Mouse (Mus musculus) mature B cell (primary cell): ENCODE results near the gene Nxf1.
"Not testable (repeated sequence)": the region's sequence is repeated elsewhere in the genome, so short reads cannot be mapped to it uniquely, and the experiment has no call there.

Experiments
- in situ Hi-C: fragments of 300-500 bp; cut with MboI; formaldehyde crosslinking; loops from 2 replicates; pipeline ENCODE4 v1.14.3; 2019

Nxf1 gene

GRCm38 (mm10) chr19:8724392-8724791 is 32.5 kb upstream of the Nxf1 start:
- in situ Hi-C loops: no loop called here

- in situ Hi-C loops: no loop called here
These were observed 31.7 kb upstream of the Nxf1 start for GRCm38 (mm10) chr19:8725081-8725613.

- in situ Hi-C loops: no loop called here
These were observed 30.1 kb upstream of the Nxf1 start for GRCm38 (mm10) chr19:8726609-8727390.

GRCm38 (mm10) chr19:8727495-8728114 is 29.3 kb upstream of the Nxf1 start:
- in situ Hi-C loops: no loop called here

- in situ Hi-C loops: not testable (repeated sequence)
These were observed 28.4 kb upstream of the Nxf1 start for GRCm38 (mm10) chr19:8728335-8729099.

GRCm38 (mm10) chr19:8734334-8734733 is 22.5 kb upstream of the Nxf1 start:
- in situ Hi-C loops: no loop called here

GRCm38 (mm10) chr19:8735389-8736159 is 21.3 kb upstream of the Nxf1 start, which contains the start of gene Wdr74:
Gene Wdr74 (plus strand): TSS chr19:8735827.
- in situ Hi-C loops: no loop called here

GRCm38 (mm10) chr19:8736160-8736467 is 20.8 kb upstream of the Nxf1 start:
- in situ Hi-C loops: no loop called here

- in situ Hi-C loops: no loop called here
These were observed 18.0 kb upstream of the Nxf1 start for GRCm38 (mm10) chr19:8738911-8739310.

GRCm38 (mm10) chr19:8739646-8740045 is 17.2 kb upstream of the Nxf1 start:
- in situ Hi-C loops: no loop called here

- in situ Hi-C loops: no loop called here
These were observed 16.3 kb upstream of the Nxf1 start, which contains the start of gene 1700092M07Rik for GRCm38 (mm10) chr19:8740603-8741002. Gene 1700092M07Rik (plus strand): TSS chr19:8740718.

GRCm38 (mm10) chr19:8741243-8741869 is 15.5 kb upstream of the Nxf1 start, which contains the start of gene Stx5a:
Gene Stx5a (plus strand): TSS chr19:8741413.
- in situ Hi-C loops: no loop called here

- in situ Hi-C loops: no loop called here
These were observed 14.7 kb upstream of the Nxf1 start for GRCm38 (mm10) chr19:8742176-8742575.

GRCm38 (mm10) chr19:8745382-8745781 is 11.5 kb upstream of the Nxf1 start:
- in situ Hi-C loops: no loop called here

GRCm38 (mm10) chr19:8747368-8747767 is 9.5 kb upstream of the Nxf1 start:
- in situ Hi-C loops: no loop called here

- in situ Hi-C loops: no loop called here
These were observed 1.2 kb upstream of the Nxf1 start for GRCm38 (mm10) chr19:8755652-8756051.

GRCm38 (mm10) chr19:8757471-8757998 is 662 bp downstream of the Nxf1 start:
- in situ Hi-C loops: no loop called here

- in situ Hi-C loops: no loop called here
These were observed 2.0 kb downstream of the Nxf1 start for GRCm38 (mm10) chr19:8758899-8759298.

- in situ Hi-C loops: no loop called here
These were observed 3.9 kb downstream of the Nxf1 start for GRCm38 (mm10) chr19:8760757-8761156.

GRCm38 (mm10) chr19:8763276-8763675 is 6.4 kb downstream of the Nxf1 start:
- in situ Hi-C loops: no loop called here

- in situ Hi-C loops: no loop called here
These were observed 8.7 kb downstream of the Nxf1 start for GRCm38 (mm10) chr19:8765562-8765961.
